Mouse (Mus musculus) intestine, postnatal 0 days (tissue): Measurements from ENCODE around the gene Epha2. TPM values are rescaled to one million over a fixed set of nuclear protein-coding genes. Genes with fewer than 3 reads are reported as not detected.

ENCODE experiments used
- ATAC-seq: fragments of 200-750 bp; cut with Nextera tagmentation; 2 replicates; pipeline ENCODE4 v1.8.0; 2017; ENCODE audit warnings: mild to moderate bottlenecking, moderate TSS enrichment, moderate library complexity
- H3K27ac ChIP-seq: fragments of 300-500 bp; sonication (generic); 2 replicates; pipeline ENCODE4 v1.5.1; 2014; ENCODE audit warnings: mild to moderate bottlenecking, low read depth, low read length, moderate library complexity
- H3K27me3 ChIP-seq: fragments of 300-500 bp; sonication (generic); replicated peaks from 2 replicates; pipeline ENCODE4 v1.6.1; 2014; ENCODE audit warnings: low read length, mixed read lengths; ENCODE audit not compliant: control insufficient read depth, insufficient read depth
- H3K36me3 ChIP-seq: fragments of 300-500 bp; sonication (generic); 2 replicates; pipeline ENCODE4 v1.6.1; 2014; ENCODE audit warnings: mild to moderate bottlenecking, moderate library complexity; ENCODE audit not compliant: control insufficient read depth, insufficient read depth
- H3K4me1 ChIP-seq: fragments of 300-500 bp; sonication (generic); replicated peaks from 2 replicates; pipeline ENCODE4 v1.6.1; 2014; ENCODE audit warnings: antibody characterized with exemption, low read length, mixed read lengths; ENCODE audit not compliant: control insufficient read depth, insufficient read depth
- H3K4me2 ChIP-seq: fragments of 300-500 bp; sonication (generic); replicated peaks from 2 replicates; pipeline ENCODE4 v1.6.1; 2014; ENCODE audit warnings: low read depth, mild to moderate bottlenecking, moderate library complexity
- H3K4me3 ChIP-seq: fragments of 300-500 bp; sonication (generic); 2 replicates; pipeline ENCODE4 v1.5.1; 2014; ENCODE audit warnings: low read depth, low read length
- H3K9ac ChIP-seq: fragments of 300-500 bp; sonication (generic); 2 replicates; pipeline ENCODE4 v1.6.1; 2014; ENCODE audit warnings: mild to moderate bottlenecking, low read depth, low read length
- H3K9me3 ChIP-seq: fragments of 300-500 bp; sonication (generic); 2 replicates; pipeline ENCODE4 v1.6.1; 2016; ENCODE audit warnings: mixed run types; ENCODE audit not compliant: control insufficient read depth
- CTCF ChIP-seq: sonication (generic); IDR thresholded peaks from 2 replicates; pipeline ENCODE4 v1.5.1; 2016; ENCODE audit warnings: low read depth, mild to moderate bottlenecking, control low read depth, antibody characterized with exemption, moderate library complexity
- WGBS: fragments of 180-500 bp; shearing (Covaris S2); extraction: QIAGEN DNeasy Blood & Tissue Kit; methylation state at CpG from one replicate; pipeline ENCODE4 v1.1.7; 2014; 5-methylcytosine and 5-hydroxymethylcytosine counted together
- polyA plus RNA-seq: library from polyadenylated mRNA; unstranded; fragments of >200 nt; fragmentation: Nextera tagmentation; extraction: Ambion mirVana; gene quantifications from 2 replicates; pipeline ENCODE4 v1.2.1, GENCODE M21; 2015

Gene Epha2
- polyA plus RNA-seq, 1 experiment from 2014 or later: 5.6 TPM

- Histone ChIP-seq H3K9ac (no peak overlapping the region), H3K4me1 (peaks cover 31% of the 10 kb centered on the region), H3K27me3 (no peaks in the 10 kb centered on the region), H3K36me3 (no peaks in the 10 kb centered on the region), H3K4me3 (no peak overlapping the region), H3K9me3 (no peaks in the 10 kb centered on the region), H3K4me2 (no peak overlapping the region), H3K27ac (no peak overlapping the region)
- 50% methylated on average over 3 of the region's 3 CpGs for WGBS
- no peak for TF ChIP-seq CTCF
- ATAC-seq: no peak
These were observed 19.0 kb upstream of the Epha2 start for GRCm38 (mm10) chr4:141282087-141282486.

GRCm38 (mm10) chr4:141282623-141283022, 18.4 kb upstream of the Epha2 start:
- Histone ChIP-seq H3K4me2 (no peak overlapping the region), H3K4me3 (no peak overlapping the region), H3K9me3 (no peaks in the 10 kb centered on the region), H3K9ac (no peak overlapping the region), H3K4me1 (peaks cover 27% of the 10 kb centered on the region), H3K27me3 (no peaks in the 10 kb centered on the region), H3K27ac (no peak overlapping the region), H3K36me3 (no peaks in the 10 kb centered on the region)
- no peak for TF ChIP-seq CTCF
- 61% methylated on average over 5 of the region's 5 CpGs for WGBS
- ATAC-seq: no peak

- H3K4me2 ChIP-seq: no peak overlapping the region
- 75% methylated on average over 12 of the region's 12 CpGs for WGBS
- H3K27ac ChIP-seq: no peak overlapping the region
- H3K27me3 ChIP-seq: no peaks in the 10 kb centered on the region
- ATAC-seq: no peak
- H3K9ac ChIP-seq: no peak overlapping the region
- TF ChIP-seq CTCF: no peak
- no peaks in the 10 kb centered on the region for H3K9me3 ChIP-seq
- no peak overlapping the region for H3K4me3 ChIP-seq
- H3K4me1 ChIP-seq: peaks cover 20% of the 10 kb centered on the region
- H3K36me3 ChIP-seq: no peaks in the 10 kb centered on the region
These were observed 17.7 kb upstream of the Epha2 start for GRCm38 (mm10) chr4:141283176-141283878.

GRCm38 (mm10) chr4:141283879-141284411, 17.1 kb upstream of the Epha2 start:
- Histone ChIP-seq H3K4me1 (peaks cover 14% of the 10 kb centered on the region), H3K9ac (no peak overlapping the region), H3K4me3 (no peak overlapping the region), H3K9me3 (no peaks in the 10 kb centered on the region), H3K4me2 (no peak overlapping the region), H3K27me3 (no peaks in the 10 kb centered on the region), H3K27ac (no peak overlapping the region), H3K36me3 (no peaks in the 10 kb centered on the region)
- 20% methylated on average over 8 of the region's 8 CpGs for WGBS
- no peak for ATAC-seq
- TF ChIP-seq CTCF: no peak

GRCm38 (mm10) chr4:141284486-141284885, 16.6 kb upstream of the Epha2 start:
- H3K4me1 ChIP-seq: peaks cover 14% of the 10 kb centered on the region

GRCm38 (mm10) chr4:141285128-141285527, 15.9 kb upstream of the Epha2 start:
- H3K4me1 ChIP-seq: peaks cover 14% of the 10 kb centered on the region
- H3K9me3 ChIP-seq: no peaks in the 10 kb centered on the region
- TF ChIP-seq CTCF: no peak
- H3K4me2 ChIP-seq: no peak overlapping the region
- H3K4me3 ChIP-seq: no peak overlapping the region
- no peak overlapping the region for H3K9ac ChIP-seq
- no peak for ATAC-seq
- no peaks in the 10 kb centered on the region for H3K36me3 ChIP-seq
- H3K27me3 ChIP-seq: no peaks in the 10 kb centered on the region
- no peak overlapping the region for H3K27ac ChIP-seq
- 29% methylated on average over 8 of the region's 8 CpGs for WGBS

More at GRCm38 (mm10) chr4:141284486-141284885, 16.6 kb upstream of the Epha2 start:
- no peak overlapping the region for H3K4me2 ChIP-seq
- no peaks in the 10 kb centered on the region for H3K36me3 ChIP-seq
- no peak overlapping the region for H3K27ac ChIP-seq
- no peaks in the 10 kb centered on the region for H3K9me3 ChIP-seq
- no peak for ATAC-seq
- no peaks in the 10 kb centered on the region for H3K27me3 ChIP-seq
- no peak for TF ChIP-seq CTCF
- no peak overlapping the region for H3K4me3 ChIP-seq
- 74% methylated on average over 3 of the region's 3 CpGs for WGBS
- no peak overlapping the region for H3K9ac ChIP-seq
